Mouse (Mus musculus) adrenal gland, postnatal 4 days (tissue): Measurements from ENCODE around the gene Tasp1. TPM values are rescaled to one million over a fixed set of nuclear protein-coding genes. Genes with fewer than 3 reads are reported as not detected.
"Not testable (repeated sequence)": the region's sequence is repeated elsewhere in the genome, so short reads cannot be mapped to it uniquely, and the experiment has no call there.

Source experiments
- DNase-seq, 2 experiments: peaks; one replicate each; pipeline ENCODE4 v3.0.0; 2021 to 2022; ENCODE audit warnings: low spot score in 2 of 2, mixed read lengths in 2 of 2
- total RNA-seq, 2 experiments: library from RNA; stranded (reverse); gene quantifications; 2 replicates each; pipeline ENCODE4 v1.2.3; 2021

Tasp1 gene
- total RNA-seq, 2 experiments from 2014 or later: 14.3 to 15.7 TPM

GRCm38 (mm10) chr2:140060092-140060867 is 6.3 kb downstream of the Tasp1 start:
- DNase-seq: no peak

- DNase-seq: no peak
These were observed 8.5 kb downstream of the Tasp1 start for GRCm38 (mm10) chr2:140058125-140058524.

- no peak for DNase-seq
These were observed 14.9 kb downstream of the Tasp1 start for GRCm38 (mm10) chr2:140051607-140052126.

- DNase-seq: no peak
These were observed 24.0 kb downstream of the Tasp1 start for GRCm38 (mm10) chr2:140042522-140043131.

GRCm38 (mm10) chr2:140042081-140042480 is 24.5 kb downstream of the Tasp1 start:
- DNase-seq: no peak

GRCm38 (mm10) chr2:140037459-140037858 is 29.1 kb downstream of the Tasp1 start:
- DNase-seq: no peak

- no peak for DNase-seq
These were observed 29.8 kb downstream of the Tasp1 start for GRCm38 (mm10) chr2:140036854-140037253.

- no peak for DNase-seq
These were observed 41.7 kb downstream of the Tasp1 start for GRCm38 (mm10) chr2:140024937-140025336.

GRCm38 (mm10) chr2:140007406-140007805 is 59.2 kb downstream of the Tasp1 start:
- no peak for DNase-seq

- no peak for DNase-seq
These were observed 68.4 kb downstream of the Tasp1 start for GRCm38 (mm10) chr2:139998170-139998569.

- not testable (repeated sequence) for DNase-seq
These were observed 76.7 kb downstream of the Tasp1 start for GRCm38 (mm10) chr2:139989907-139990306.

GRCm38 (mm10) chr2:139967451-139967850 is 99.2 kb downstream of the Tasp1 start:
- DNase-seq: no peak

GRCm38 (mm10) chr2:139966288-139966687 is 100.3 kb downstream of the Tasp1 start:
- DNase-seq: peak in 1 of 2 experiments; percentile 11

GRCm38 (mm10) chr2:139948843-139949242 is 117.8 kb downstream of the Tasp1 start:
- no peak for DNase-seq

GRCm38 (mm10) chr2:139937581-139937980 is 129.0 kb downstream of the Tasp1 start:
- DNase-seq: no peak

GRCm38 (mm10) chr2:139934577-139934976 is 132.0 kb downstream of the Tasp1 start:
- no peak for DNase-seq

- DNase-seq: no peak
These were observed 132.5 kb downstream of the Tasp1 start for GRCm38 (mm10) chr2:139934033-139934572.

- DNase-seq: no peak
These were observed 134.4 kb downstream of the Tasp1 start for GRCm38 (mm10) chr2:139932211-139932610.

- DNase-seq: no peak
These were observed 141.7 kb downstream of the Tasp1 start for GRCm38 (mm10) chr2:139924937-139925336.

- DNase-seq: not testable (repeated sequence)
These were observed 145.2 kb downstream of the Tasp1 start for GRCm38 (mm10) chr2:139921395-139921794.

GRCm38 (mm10) chr2:139919757-139920156 is 146.8 kb downstream of the Tasp1 start:
- DNase-seq: no peak
